Mouse (Mus musculus) intestine, postnatal 0 days (tissue): Measurements from ENCODE around the gene Olfr750. TPM values are rescaled to one million over a fixed set of nuclear protein-coding genes. Genes with fewer than 3 reads are reported as not detected.

Experiments
- ATAC-seq: fragments of 200-750 bp; cut with Nextera tagmentation; 2 replicates; pipeline ENCODE4 v1.8.0; 2017; ENCODE audit warnings: mild to moderate bottlenecking, moderate TSS enrichment, moderate library complexity
- H3K27ac ChIP-seq: fragments of 300-500 bp; sonication (generic); 2 replicates; pipeline ENCODE4 v1.5.1; 2014; ENCODE audit warnings: mild to moderate bottlenecking, low read depth, low read length, moderate library complexity
- H3K27me3 ChIP-seq: fragments of 300-500 bp; sonication (generic); replicated peaks from 2 replicates; pipeline ENCODE4 v1.6.1; 2014; ENCODE audit warnings: low read length, mixed read lengths; ENCODE audit not compliant: control insufficient read depth, insufficient read depth
- H3K36me3 ChIP-seq: fragments of 300-500 bp; sonication (generic); 2 replicates; pipeline ENCODE4 v1.6.1; 2014; ENCODE audit warnings: mild to moderate bottlenecking, moderate library complexity; ENCODE audit not compliant: control insufficient read depth, insufficient read depth
- H3K4me1 ChIP-seq: fragments of 300-500 bp; sonication (generic); replicated peaks from 2 replicates; pipeline ENCODE4 v1.6.1; 2014; ENCODE audit warnings: antibody characterized with exemption, low read length, mixed read lengths; ENCODE audit not compliant: control insufficient read depth, insufficient read depth
- H3K4me2 ChIP-seq: fragments of 300-500 bp; sonication (generic); replicated peaks from 2 replicates; pipeline ENCODE4 v1.6.1; 2014; ENCODE audit warnings: low read depth, mild to moderate bottlenecking, moderate library complexity
- H3K4me3 ChIP-seq: fragments of 300-500 bp; sonication (generic); 2 replicates; pipeline ENCODE4 v1.5.1; 2014; ENCODE audit warnings: low read depth, low read length
- H3K9ac ChIP-seq: fragments of 300-500 bp; sonication (generic); 2 replicates; pipeline ENCODE4 v1.6.1; 2014; ENCODE audit warnings: mild to moderate bottlenecking, low read depth, low read length
- H3K9me3 ChIP-seq: fragments of 300-500 bp; sonication (generic); 2 replicates; pipeline ENCODE4 v1.6.1; 2016; ENCODE audit warnings: mixed run types; ENCODE audit not compliant: control insufficient read depth
- CTCF ChIP-seq: sonication (generic); IDR thresholded peaks from 2 replicates; pipeline ENCODE4 v1.5.1; 2016; ENCODE audit warnings: low read depth, mild to moderate bottlenecking, control low read depth, antibody characterized with exemption, moderate library complexity
- WGBS: fragments of 180-500 bp; shearing (Covaris S2); extraction: QIAGEN DNeasy Blood & Tissue Kit; methylation state at CpG from one replicate; pipeline ENCODE4 v1.1.7; 2014; 5-methylcytosine and 5-hydroxymethylcytosine counted together
- polyA plus RNA-seq: library from polyadenylated mRNA; unstranded; fragments of >200 nt; fragmentation: Nextera tagmentation; extraction: Ambion mirVana; gene quantifications from 2 replicates; pipeline ENCODE4 v1.2.1, GENCODE M21; 2015

Gene Olfr750
- not detected in 2 replicates for polyA plus RNA-seq

DNA sequence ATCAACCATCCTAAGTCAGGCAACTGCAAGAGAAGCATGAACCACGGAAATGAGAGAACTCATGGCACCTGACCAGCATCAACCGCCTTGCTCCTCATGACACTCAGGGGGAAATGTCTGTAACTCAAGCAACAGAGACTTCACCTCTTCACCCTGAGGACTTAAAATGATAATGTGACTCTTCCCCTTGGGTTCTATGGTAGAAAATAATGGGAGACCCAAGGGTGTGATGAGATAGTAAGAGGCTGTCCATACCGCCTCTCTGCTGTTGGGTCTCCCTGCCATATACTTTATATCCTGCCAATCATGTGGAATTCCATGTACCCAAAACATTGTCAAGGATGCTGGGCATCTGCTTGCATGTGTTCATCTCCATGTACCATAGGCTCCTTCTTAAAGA is at the start of gene Olfr750:
Olfr750 (minus strand) TSS at position 101 of the 400 bp plus-strand sequence.
- ATAC-seq = no peak
- no peak within 1 kb of the TSS for H3K27ac ChIP-seq
- no peak for TF ChIP-seq CTCF

GRCm38 (mm10) chr14:51113916-51114560 is 39.8 kb upstream of the Olfr750 start, which contains the start of gene Eddm3b:
Gene Eddm3b, plus strand, starts transcription at chr14:51114426.
- 51% methylated on average over 12 of the region's 12 CpGs for WGBS
- no peak for ATAC-seq

More for the DNA sequence above, at the start of gene Olfr750:
- Histone ChIP-seq H3K4me3 (no peak within 1 kb of the TSS), H3K9ac (no peak within 1 kb of the TSS), H3K9me3 (no peaks in the 10 kb centered on the region), H3K4me2 (no peak within 1 kb of the TSS), H3K36me3 (no peaks in the 10 kb centered on the region), H3K27me3 (no peaks in the 10 kb centered on the region), H3K4me1 (no peaks in the 10 kb centered on the region)
- 90% methylated on average over 3 of the region's 3 CpGs for WGBS

GRCm38 (mm10) chr14:51113476-51113875 is 39.2 kb upstream of the Olfr750 start:
- Histone ChIP-seq H3K4me2 (no peak overlapping the region), H3K4me3 (no peak overlapping the region), H3K9ac (no peak overlapping the region), H3K9me3 (no peaks in the 10 kb centered on the region), H3K27ac (no peak overlapping the region), H3K36me3 (no peaks in the 10 kb centered on the region), H3K27me3 (no peaks in the 10 kb centered on the region), H3K4me1 (no peaks in the 10 kb centered on the region)
- ATAC-seq = no peak
- WGBS = 52% methylated on average over 9 of the region's 9 CpGs
- TF ChIP-seq CTCF = no peak

More at GRCm38 (mm10) chr14:51113916-51114560, 39.8 kb upstream of the Olfr750 start, which contains the start of gene Eddm3b:
- Histone ChIP-seq H3K27me3 (no peaks in the 10 kb centered on the region), H3K4me3 (no peak within 1 kb of the TSS), H3K9ac (no peak within 1 kb of the TSS), H3K27ac (no peak within 1 kb of the TSS), H3K36me3 (no peaks in the 10 kb centered on the region), H3K4me2 (no peak within 1 kb of the TSS), H3K9me3 (no peaks in the 10 kb centered on the region), H3K4me1 (no peaks in the 10 kb centered on the region)
- TF ChIP-seq CTCF = no peak

GRCm38 (mm10) chr14:51111966-51112365 is 37.7 kb upstream of the Olfr750 start:
- Histone ChIP-seq H3K9me3 (no peaks in the 10 kb centered on the region), H3K27ac (no peak overlapping the region), H3K36me3 (no peaks in the 10 kb centered on the region), H3K9ac (no peak overlapping the region), H3K4me3 (no peak overlapping the region), H3K4me1 (no peaks in the 10 kb centered on the region), H3K4me2 (no peak overlapping the region), H3K27me3 (no peaks in the 10 kb centered on the region)
- TF ChIP-seq CTCF = no peak
- 72% methylated on average over 3 of the region's 3 CpGs for WGBS
- no peak for ATAC-seq

- Histone ChIP-seq H3K9me3 (no peaks in the 10 kb centered on the region), H3K36me3 (peaks cover 13% of the 10 kb centered on the region), H3K4me2 (no peak overlapping the region), H3K4me1 (no peaks in the 10 kb centered on the region), H3K4me3 (no peak overlapping the region), H3K27me3 (no peaks in the 10 kb centered on the region), H3K27ac (no peak overlapping the region), H3K9ac (no peak overlapping the region)
- TF ChIP-seq CTCF = no peak
- peak; percentile 37; the same call in 1 of the 2 replicates for ATAC-seq
Observed at GRCm38 (mm10) chr14:51106449-51106967, 32.3 kb upstream of the Olfr750 start.

DNA sequence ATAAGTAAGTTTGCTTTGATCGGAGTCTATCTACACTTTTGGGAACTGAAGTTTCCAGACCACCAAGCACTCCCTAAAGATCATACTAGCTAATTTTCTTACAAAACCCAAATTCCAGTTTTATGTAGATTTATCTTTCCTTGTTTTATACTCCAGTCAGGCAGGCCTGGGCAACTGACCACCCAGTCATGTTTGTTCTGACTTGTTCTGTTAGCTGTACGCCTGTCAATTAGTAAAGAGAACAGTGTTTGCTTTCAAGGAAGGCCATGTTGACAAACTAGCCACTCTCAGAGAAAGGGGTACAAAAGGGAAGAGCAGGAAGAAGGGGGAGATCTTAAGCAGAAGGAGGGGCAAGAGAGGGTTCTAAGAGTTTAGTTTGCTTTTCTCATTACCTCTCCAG is 30.1 kb upstream of the Olfr750 start:
- no peak overlapping the region for H3K27ac ChIP-seq
- no peak overlapping the region for H3K4me3 ChIP-seq
- no peaks in the 10 kb centered on the region for H3K9me3 ChIP-seq
- peaks cover 14% of the 10 kb centered on the region for H3K36me3 ChIP-seq
- H3K27me3 ChIP-seq = no peaks in the 10 kb centered on the region
- H3K9ac ChIP-seq = no peak overlapping the region
- no peak for ATAC-seq
- H3K4me2 ChIP-seq = no peak overlapping the region
- no peak for TF ChIP-seq CTCF
- no peaks in the 10 kb centered on the region for H3K4me1 ChIP-seq
- WGBS = 88% methylated on average over 2 of the region's 2 CpGs
